Mouse (Mus musculus) CH12.LX (cell line): Measurements from ENCODE around the gene Dpp10. TPM values are rescaled to one million over a fixed set of nuclear protein-coding genes. Genes with fewer than 3 reads are reported as not detected.

ENCODE experiments used
- DNase-seq: peaks from one replicate; pipeline ENCODE4 v3.0.0-alpha.2; 2013; ENCODE audit errors: extremely low read depth
- H3K27ac ChIP-seq: 2 replicates; pipeline ENCODE4 v1.5.1; 2012; ENCODE audit warnings: low read depth, mild to moderate bottlenecking, control low read depth, moderate library complexity; ENCODE audit not compliant: insufficient read depth
- H3K27me3 ChIP-seq: replicated peaks from 2 replicates; pipeline ENCODE3; 2012; ENCODE audit warnings: inconsistent platforms
- H3K36me3 ChIP-seq, 2 experiments: replicated peaks in 1 of 2; 2 replicates each; pipeline versions ENCODE3 to v1.6.1; 2012; ENCODE audit warnings: inconsistent platforms in 1 of 2, low read length in 1 of 2, mild to moderate bottlenecking in 1 of 2, mixed read lengths in 1 of 2, moderate library complexity in 1 of 2; ENCODE audit not compliant: control insufficient read depth in 1 of 2, insufficient read depth in 1 of 2
- H3K4me1 ChIP-seq, 2 experiments: 2 replicates each; pipeline ENCODE4 v1.6.1; 2012; ENCODE audit warnings: inconsistent platforms in 1 of 2, moderate library complexity in 1 of 2; ENCODE audit not compliant: insufficient read depth in 2 of 2, control insufficient read depth in 1 of 2
- H3K4me2 ChIP-seq: 2 replicates; pipeline ENCODE4 v1.6.1; 2012; ENCODE audit warnings: low read depth, mild to moderate bottlenecking, control low read depth; ENCODE audit not compliant: poor library complexity, insufficient read depth, severe bottlenecking
- H3K4me3 ChIP-seq, 3 experiments: fragments of 150-350 bp in 1 of 3; sonication (generic) in 1 of 3; replicated peaks in 1 of 3; 2 replicates each; pipeline versions ENCODE3 to v1.5.1; 2011 to 2012; ENCODE audit warnings: low read depth in 2 of 3, low read length in 2 of 3, mild to moderate bottlenecking in 2 of 3, moderate library complexity in 2 of 3, control low read depth in 1 of 3, improper control_type of control experiment in 1 of 3, inconsistent platforms in 1 of 3, mixed read lengths in 1 of 3; ENCODE audit not compliant: poor library complexity in 1 of 3
- H3K79me2 ChIP-seq: replicated peaks from 2 replicates; pipeline ENCODE4 v1.6.1; 2012; ENCODE audit warnings: mild to moderate bottlenecking, moderate library complexity; ENCODE audit not compliant: control insufficient read depth, poor library complexity, insufficient read depth, severe bottlenecking; ENCODE audit errors: extremely low read depth
- H3K9ac ChIP-seq: 2 replicates; pipeline ENCODE4 v1.6.1; 2012; ENCODE audit warnings: low read depth, mild to moderate bottlenecking, control low read depth, moderate library complexity; ENCODE audit not compliant: insufficient read depth
- H3K9me3 ChIP-seq: replicated peaks from 2 replicates; pipeline ENCODE3; 2012; ENCODE audit warnings: low read length, inconsistent platforms, mixed read lengths
- CHD1 ChIP-seq: IDR thresholded peaks from 2 replicates; pipeline ENCODE4 v1.6.1; 2012; ENCODE audit warnings: low read depth, low read length, improper control_type of control experiment, inconsistent platforms
- CHD2 ChIP-seq: IDR thresholded peaks from 2 replicates; pipeline ENCODE4 v1.6.1; 2011; ENCODE audit warnings: low read length, improper control_type of control experiment
- E2F4 ChIP-seq: IDR thresholded peaks from 2 replicates; pipeline ENCODE4 v1.6.1; 2011; ENCODE audit warnings: low read depth, low read length, improper control_type of control experiment; ENCODE audit not compliant: insufficient replicate concordance
- EP300 ChIP-seq: IDR thresholded peaks from 2 replicates; pipeline ENCODE4 v1.6.1; 2011; ENCODE audit warnings: low read length, improper control_type of control experiment
- ETS1 ChIP-seq: conservative IDR thresholded peaks from 2 replicates; pipeline ENCODE4 v1.6.1; 2012; ENCODE audit warnings: low read depth, mild to moderate bottlenecking, inconsistent platforms, low read length, improper control_type of control experiment, moderate library complexity
- IRF4 ChIP-seq: IDR thresholded peaks from 2 replicates; pipeline ENCODE4 v1.6.1; 2014; ENCODE audit warnings: low read depth, mild to moderate bottlenecking, inconsistent platforms, low read length, improper control_type of control experiment
- MAZ ChIP-seq: IDR thresholded peaks from 2 replicates; pipeline ENCODE4 v1.6.1; 2012; ENCODE audit warnings: low read depth, mild to moderate bottlenecking, inconsistent platforms, low read length, improper control_type of control experiment, moderate library complexity
- NELFE ChIP-seq: IDR thresholded peaks from 2 replicates; pipeline ENCODE4 v1.6.1; 2011; ENCODE audit warnings: low read depth, low read length, improper control_type of control experiment
- NRF1 ChIP-seq: IDR thresholded peaks from 2 replicates; pipeline ENCODE4 v1.6.1; 2014; ENCODE audit warnings: low read depth, mild to moderate bottlenecking, inconsistent platforms, low read length, improper control_type of control experiment, moderate library complexity
- POLR2A ChIP-seq: IDR thresholded peaks from 2 replicates; pipeline ENCODE4 v1.6.1; 2011; ENCODE audit warnings: low read depth, mild to moderate bottlenecking, improper control_type of control experiment, low read length
- POLR2AphosphoS2 ChIP-seq: IDR thresholded peaks from 2 replicates; pipeline ENCODE4 v1.6.1; 2011; ENCODE audit warnings: low read depth, low read length, improper control_type of control experiment
- RCOR1 ChIP-seq: conservative IDR thresholded peaks from 2 replicates; pipeline ENCODE4 v1.6.1; 2012; ENCODE audit warnings: low read depth, mild to moderate bottlenecking, inconsistent platforms, low read length, improper control_type of control experiment
- SIN3A ChIP-seq: IDR thresholded peaks from 2 replicates; pipeline ENCODE4 v1.6.1; 2012; ENCODE audit warnings: low read length, improper control_type of control experiment, inconsistent platforms
- SMC3 ChIP-seq: IDR thresholded peaks from 2 replicates; pipeline ENCODE4 v1.6.1; 2011; ENCODE audit warnings: low read depth, low read length, improper control_type of control experiment
- USF1 ChIP-seq: IDR thresholded peaks from 2 replicates; pipeline ENCODE4 v1.6.1; 2014; ENCODE audit warnings: low read depth, mild to moderate bottlenecking, inconsistent platforms, low read length, improper control_type of control experiment
- ZKSCAN1 ChIP-seq: IDR thresholded peaks from 2 replicates; pipeline ENCODE4 v1.6.1; 2012; ENCODE audit warnings: low read depth, inconsistent platforms, low read length, improper control_type of control experiment, borderline replicate concordance
- ZMIZ1 ChIP-seq: IDR thresholded peaks from 2 replicates; pipeline ENCODE4 v1.6.1; 2012; ENCODE audit warnings: low read depth, mild to moderate bottlenecking, inconsistent platforms, low read length, improper control_type of control experiment
- dilution Hi-C: fragments of 300-500 bp; cut with MboI; formaldehyde crosslinking; loops from 2 replicates; pipeline ENCODE4 v1.14.3; 2020; ENCODE audit warnings: low sequenced_read_pairs; ENCODE audit not compliant: extremely low pct_unique_long_range_greater_than_20kb, extremely low pct_ligation_motif_present
- in situ Hi-C: fragments of 300-500 bp; cut with MboI; formaldehyde crosslinking; loops from 3 replicates; pipeline ENCODE4 v1.14.3; 2019; ENCODE audit warnings: low sequenced_read_pairs, low pct_ligation_motif_present, low pct_unique_long_range_greater_than_20kb, mixed read lengths
- polyA plus RNA-seq: library from polyadenylated mRNA; unstranded; fragments of >175 nt; gene quantifications from 2 replicates; pipeline ENCODE4 v1.2.1, GENCODE M21; 2012; ENCODE audit warnings: low read depth; ENCODE audit not compliant: insufficient read length
- total RNA-seq, 2 experiments: library from RNA; depleted of rRNA; stranded (reverse); fragments of 300-350 nt in 1 of 2; fragments of >200 nt in 1 of 2; gene quantifications; 2 replicates each; pipeline ENCODE4 v1.2.3; 2012 to 2014

Gene Dpp10
- total and polyA plus RNA-seq, 3 experiments, result 0.01 TPM; not detected in 2

GRCm38 (mm10) chr1:123901218-123901617, 144.1 kb downstream of the Dpp10 start:
- Histone ChIP-seq H3K27me3 (no peaks in the 10 kb centered on the region), H3K4me2 (no peak overlapping the region), H3K4me3 (no peak overlapping the region), H3K36me3 (no peaks in the 10 kb centered on the region), H3K27ac (no peak overlapping the region), H3K9ac (no peak overlapping the region), H3K4me1 (no peaks in the 10 kb centered on the region), H3K79me2 (no peaks in the 10 kb centered on the region), H3K9me3 (peaks cover 25% of the 10 kb centered on the region)
- DNase-seq, result no peak
- TF ChIP-seq POLR2AphosphoS2 (no peak), SMC3 (no peak), CHD1 (no peak), MAZ (no peak), IRF4 (no peak), ETS1 (no peak), E2F4 (no peak), SIN3A (no peak), NELFE (no peak), CHD2 (no peak), ZMIZ1 (no peak), RCOR1 (no peak), USF1 (no peak), POLR2A (no peak), ZKSCAN1 (no peak)
- dilution Hi-C loops, result no loop called here
- in situ Hi-C loops, result no loop called here

GRCm38 (mm10) chr1:123887243-123887642, 158.1 kb downstream of the Dpp10 start:
- in situ Hi-C loops, result no loop called here
- H3K4me2 ChIP-seq, result no peak overlapping the region
- H3K9ac ChIP-seq, result no peak overlapping the region
- dilution Hi-C loops, result no loop called here
- H3K36me3 ChIP-seq, result no peaks in the 10 kb centered on the region
- no peak overlapping the region for H3K4me3 ChIP-seq
- no peak for TF ChIP-seq EP300
- no peak for TF ChIP-seq NRF1
- no peaks in the 10 kb centered on the region for H3K79me2 ChIP-seq
- no peaks in the 10 kb centered on the region for H3K4me1 ChIP-seq
- DNase-seq, result no peak
- no peak overlapping the region for H3K27ac ChIP-seq
- no peaks in the 10 kb centered on the region for H3K27me3 ChIP-seq
- H3K9me3 ChIP-seq, result peaks cover 30% of the 10 kb centered on the region
